Mouse (Mus musculus): ENCODE measurements around the gene Slc25a17. TPM values are rescaled to one million over a fixed set of nuclear protein-coding genes. Genes with fewer than 3 reads are reported as not detected.

Slc25a17 gene
- total RNA-seq, 2 experiments from 2014 or later: 15.7 to 18.0 TPM

DNA sequence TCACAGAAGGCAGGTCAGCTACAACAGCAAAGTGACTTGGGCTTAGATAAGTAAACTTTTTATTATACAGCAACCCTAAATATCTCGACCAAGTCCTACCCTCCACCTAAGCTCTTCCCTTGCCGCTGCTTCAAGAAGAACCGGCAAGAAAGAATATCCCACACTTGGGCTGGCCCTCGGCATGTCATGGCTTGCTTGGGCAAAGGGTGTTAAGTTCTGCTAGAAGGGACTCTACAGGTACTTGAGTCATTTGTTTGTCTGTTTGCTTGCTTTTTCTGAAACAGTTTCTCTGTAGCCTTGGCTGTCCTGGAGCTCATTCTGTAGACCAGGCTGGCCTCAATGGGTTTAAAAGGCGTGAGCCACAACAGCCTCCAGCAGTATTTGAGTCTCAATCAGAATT is 3.7 kb downstream of the Slc25a17 start:
- intact Hi-C loops (cut with DNase I): no loop called here
- no peak for DNase-seq

DNA sequence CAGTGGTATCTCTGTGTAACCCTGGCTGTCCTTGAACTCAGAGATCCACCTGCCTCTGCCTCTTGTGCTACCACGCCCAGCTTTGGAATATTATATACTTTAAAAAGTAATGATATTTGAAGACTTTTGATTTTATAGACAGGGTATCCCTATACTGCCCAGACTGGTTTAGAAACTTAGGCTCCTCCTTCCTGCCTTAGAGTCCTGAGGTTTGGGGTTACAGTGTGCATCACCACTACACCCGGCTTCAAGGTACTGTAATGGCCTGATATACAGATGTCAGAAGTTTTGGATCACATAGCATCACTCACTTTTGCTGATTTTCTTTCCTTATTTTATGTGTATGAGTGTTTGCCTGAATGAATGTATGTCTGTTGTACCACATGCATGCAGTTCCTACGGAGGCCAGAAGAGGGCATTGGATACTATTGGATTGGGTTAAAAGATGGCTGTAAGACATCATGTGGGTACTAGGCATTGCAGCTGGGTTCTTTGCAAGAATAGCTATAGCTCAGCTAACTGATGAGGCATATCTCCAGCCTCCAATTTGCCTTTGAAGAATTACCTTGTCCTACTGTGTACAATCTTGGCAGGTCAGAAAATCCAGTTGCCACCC is 5.4 kb downstream of the Slc25a17 start:
- intact Hi-C loops (cut with DNase I): no loop called here

DNA sequence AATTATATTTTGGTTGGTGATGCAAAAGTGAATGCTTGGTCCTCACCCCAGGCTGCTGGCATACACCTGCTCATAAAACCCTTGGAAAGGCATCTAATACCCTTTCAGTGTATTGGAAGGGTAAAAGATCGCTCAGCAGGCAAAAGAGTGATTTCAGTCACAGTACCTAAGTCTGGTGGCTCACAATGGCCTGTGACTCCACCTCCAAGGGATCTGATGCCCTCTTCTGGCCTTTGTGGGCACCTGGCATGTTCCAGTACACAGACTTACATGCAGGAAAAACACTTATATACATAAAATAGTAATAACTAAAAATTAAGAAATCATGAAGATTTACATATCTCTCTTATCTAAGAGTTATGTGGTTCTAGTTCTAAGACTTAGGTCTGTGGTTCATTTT is 8.0 kb downstream of the Slc25a17 start:
- intact Hi-C loops (cut with DNase I): loop anchor here (2.0 kb wide), 1 partner anchor 114 kb away; no protein-coding TSS in a partner anchor
- DNase-seq: no peak

More for the DNA sequence above, 5.4 kb downstream of the Slc25a17 start:
- peak; percentile 17 to 46 for DNase-seq

DNA sequence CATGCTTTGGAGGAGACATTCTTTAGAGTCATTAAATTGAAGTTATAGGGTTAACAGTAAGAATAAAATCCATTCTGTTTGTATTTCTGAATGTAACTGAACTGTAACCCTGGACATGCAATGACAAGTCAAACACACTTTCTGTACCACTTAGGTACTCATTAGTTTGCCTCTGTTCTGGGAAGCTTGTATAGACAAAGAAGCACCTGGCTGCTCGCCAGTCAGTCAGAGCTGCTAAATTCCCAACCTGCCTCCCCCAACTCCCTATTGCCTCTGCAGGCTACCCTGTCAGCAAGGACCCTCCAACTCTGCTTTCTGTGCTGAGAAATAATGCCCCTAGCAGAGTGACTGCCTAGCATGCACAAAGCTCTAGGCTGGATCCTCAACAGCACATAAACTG is 10.2 kb downstream of the Slc25a17 start:
- intact Hi-C loops (cut with DNase I): no loop called here
- DNase-seq: no peak

DNA sequence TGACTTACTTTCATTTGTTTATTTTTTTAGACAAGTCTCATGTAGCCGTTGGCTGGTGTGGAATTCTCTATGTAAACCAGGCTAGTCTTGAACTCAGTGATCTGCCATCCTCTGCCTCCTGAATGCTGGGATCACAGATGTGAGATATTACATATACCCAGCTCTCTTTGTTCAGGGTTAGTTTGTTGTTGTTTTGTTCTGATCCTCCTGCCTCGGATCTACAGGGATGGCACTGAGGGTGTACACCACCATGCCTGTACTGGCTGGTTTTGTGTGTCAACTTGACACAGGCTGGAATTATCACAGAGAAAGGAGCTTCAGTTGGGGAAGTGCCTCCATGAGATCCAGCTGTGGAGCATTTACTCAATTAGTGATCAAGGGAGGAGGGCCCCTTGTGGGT is 12.2 kb downstream of the Slc25a17 start:
- intact Hi-C loops (cut with DNase I): no loop called here

DNA sequence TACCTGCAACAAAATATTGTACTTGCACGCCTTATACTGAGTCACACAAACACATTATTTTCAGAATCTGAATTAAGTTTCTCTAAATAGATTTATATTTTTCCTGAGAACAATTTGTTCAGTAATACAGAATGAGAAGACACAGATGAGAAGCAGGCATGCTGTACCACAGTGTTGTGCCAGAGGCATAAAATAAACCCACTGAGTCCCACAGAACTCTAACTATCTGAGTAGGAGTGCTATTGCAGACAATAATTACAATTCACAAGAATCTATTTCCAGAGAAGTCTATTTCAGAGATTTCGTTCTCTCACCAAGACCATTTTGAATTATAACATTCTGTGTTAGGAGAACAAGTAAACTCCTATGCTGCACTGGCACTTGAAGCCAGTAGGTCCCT is 13.1 kb downstream of the Slc25a17 start:
- DNase-seq: no peak
- intact Hi-C loops (cut with DNase I): no loop called here

More for the DNA sequence above, 12.2 kb downstream of the Slc25a17 start:
- no peak for DNase-seq

DNA sequence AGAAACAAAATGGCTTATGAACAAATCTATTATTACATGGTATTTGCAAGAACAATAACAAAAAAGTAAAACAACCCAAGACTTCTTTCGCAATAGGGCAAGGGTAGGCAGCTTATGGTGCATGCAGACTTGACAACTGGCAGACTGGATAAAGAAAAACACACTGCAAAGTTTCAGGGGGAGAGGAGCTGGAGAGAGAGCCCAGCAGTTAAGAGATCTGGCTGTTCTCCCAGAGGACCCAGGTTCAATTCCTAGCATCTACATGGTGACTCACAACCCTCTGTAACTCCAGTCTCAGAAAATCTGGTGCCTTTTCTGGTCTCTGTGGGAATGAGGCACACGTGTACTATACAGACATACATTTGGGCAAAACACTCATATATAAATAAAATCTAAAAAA is 19.2 kb downstream of the Slc25a17 start:
- DNase-seq: no peak
- intact Hi-C loops (cut with DNase I): no loop called here

DNA sequence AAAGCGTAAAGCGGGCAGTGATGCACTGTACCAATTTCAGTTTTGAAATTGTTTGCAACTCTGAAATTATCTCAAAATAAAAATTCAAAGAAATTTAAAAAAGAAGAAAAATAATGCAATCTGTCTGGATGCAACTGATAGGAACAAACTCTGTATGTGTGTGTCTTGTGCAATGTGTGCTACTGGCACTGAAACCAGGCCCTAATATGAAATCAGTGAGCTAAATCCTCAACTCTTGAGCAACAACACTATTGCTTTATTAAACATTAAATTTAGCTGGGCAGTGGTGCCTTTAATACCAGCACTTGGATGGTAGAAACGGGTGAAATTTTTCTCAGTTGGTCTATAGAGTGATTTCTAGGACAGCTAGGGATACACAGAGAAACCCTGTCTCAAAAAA is 21.5 kb downstream of the Slc25a17 start:
- intact Hi-C loops (cut with DNase I): no loop called here
- no peak for DNase-seq

DNA sequence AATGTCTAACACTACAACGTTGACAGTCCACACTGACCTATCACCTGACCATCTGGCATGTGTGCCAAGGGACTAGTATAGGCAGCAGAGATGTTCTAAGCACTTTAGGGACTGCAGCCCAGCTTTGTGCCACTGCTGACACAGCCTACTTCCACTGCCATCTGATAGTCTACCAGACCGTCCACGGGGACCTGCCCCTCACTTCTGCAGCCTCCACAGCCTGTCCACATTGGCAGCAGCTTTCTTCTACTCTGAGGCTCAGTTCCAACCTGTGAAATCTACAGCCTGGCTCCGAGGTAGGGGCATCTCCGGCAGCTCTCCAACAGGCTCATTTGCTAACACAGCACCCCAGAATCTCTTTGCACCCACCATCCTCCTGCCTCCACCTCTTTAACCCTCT is 24.1 kb downstream of the Slc25a17 start:
- intact Hi-C loops (cut with DNase I): no loop called here
- DNase-seq: no peak

DNA sequence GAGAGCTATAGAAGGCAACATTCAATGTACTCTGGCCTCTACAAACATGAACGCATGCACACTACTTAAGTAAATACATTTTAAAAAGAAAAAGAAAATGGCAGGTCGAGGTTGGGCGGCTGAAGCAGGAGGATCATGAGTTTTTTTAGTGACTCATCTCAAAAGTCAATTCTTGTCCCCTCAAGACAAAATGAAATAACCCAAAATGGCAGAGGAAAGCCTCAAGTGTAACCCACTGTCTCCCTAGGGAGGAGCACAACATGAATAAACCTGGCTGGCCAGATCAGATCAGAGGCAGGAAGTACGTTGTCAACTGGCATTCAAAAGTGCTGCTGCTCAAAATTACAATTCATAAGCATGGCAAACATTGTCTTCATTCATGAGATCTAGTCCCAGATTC is 28.1 kb downstream of the Slc25a17 start:
- intact Hi-C loops (cut with DNase I): no loop called here

DNA sequence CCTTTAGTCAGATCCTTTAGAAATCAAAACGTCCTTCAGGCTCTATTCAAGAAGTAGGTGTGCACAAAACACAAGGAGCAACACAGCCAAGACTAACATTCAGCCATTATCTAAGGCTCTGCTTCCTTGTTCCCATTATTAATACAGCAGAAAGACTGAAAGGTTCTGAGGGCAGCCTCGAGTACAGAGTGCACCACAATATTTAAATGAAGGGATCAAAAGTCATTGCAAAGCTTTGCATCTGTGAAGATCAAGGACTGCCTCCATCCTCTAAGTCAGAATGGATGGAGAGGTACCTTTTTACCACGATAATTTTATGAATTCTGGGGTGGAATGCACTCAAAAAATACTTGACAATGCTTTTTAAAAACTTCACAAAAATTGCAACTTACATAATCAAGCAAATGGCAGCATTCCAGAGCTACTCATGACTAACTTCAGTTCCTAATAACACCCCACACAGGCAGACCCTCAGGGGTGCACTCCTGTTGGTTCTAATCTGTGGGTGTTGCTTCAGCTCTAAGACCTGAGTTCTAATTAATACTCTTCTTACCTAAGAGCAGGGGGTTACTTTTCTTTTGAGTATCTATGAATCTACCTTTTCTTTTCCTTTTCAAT is 29.7 kb downstream of the Slc25a17 start:
- intact Hi-C loops (cut with DNase I): no loop called here
- no peak for DNase-seq

More for the DNA sequence above, 28.1 kb downstream of the Slc25a17 start:
- DNase-seq: no peak

DNA sequence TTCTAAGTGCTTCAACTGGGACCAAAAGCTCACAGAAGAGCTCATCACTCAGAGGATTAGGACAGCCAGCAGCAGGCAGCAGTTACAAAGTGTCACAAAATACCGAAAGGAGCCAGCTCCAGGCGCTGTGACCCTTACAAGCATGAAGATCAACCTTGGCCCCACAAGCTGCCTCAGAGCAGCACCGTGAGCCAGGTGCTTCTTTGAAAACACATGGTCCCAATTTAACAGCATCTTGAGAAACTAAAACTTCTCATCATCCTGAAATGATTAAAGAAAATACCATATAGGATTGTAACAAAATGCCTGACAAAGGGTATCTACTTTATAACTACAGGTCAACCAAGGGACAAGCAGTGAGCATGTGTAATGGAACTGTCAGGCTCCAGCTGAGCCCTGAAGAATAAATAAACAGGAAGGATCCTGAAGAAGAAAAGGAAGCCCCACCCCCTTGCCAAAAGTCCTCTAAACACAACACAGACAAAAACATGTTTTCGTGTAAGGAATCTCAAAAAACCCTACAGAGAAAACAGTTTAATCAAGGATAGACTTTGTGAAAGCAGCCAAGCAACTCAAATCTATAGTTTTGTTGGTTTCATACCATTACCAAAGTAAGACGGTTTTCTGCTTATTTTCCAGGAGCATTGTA is 30.8 kb downstream of the Slc25a17 start:
- intact Hi-C loops (cut with DNase I): no loop called here
- DNase-seq: no peak

DNA sequence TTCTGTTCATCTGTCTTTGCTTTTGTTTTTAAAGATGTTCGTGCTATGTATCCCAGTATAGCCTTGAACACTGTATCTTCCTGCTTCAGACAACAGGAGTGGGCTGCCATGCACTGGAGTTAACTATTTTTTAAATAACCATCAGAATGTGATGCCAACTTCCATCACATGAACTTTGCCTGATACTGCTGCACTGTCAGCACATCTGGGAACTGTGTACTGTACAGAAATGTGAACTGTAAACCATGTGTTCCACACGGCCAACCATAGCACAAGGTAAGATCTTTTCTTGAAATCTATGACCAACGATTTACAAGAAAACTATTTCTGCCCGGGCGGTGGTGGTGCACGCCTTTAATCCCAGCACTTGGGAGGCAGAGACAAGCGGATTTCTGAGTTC is 33.1 kb downstream of the Slc25a17 start:
- intact Hi-C loops (cut with DNase I): no loop called here
- no peak for DNase-seq

DNA sequence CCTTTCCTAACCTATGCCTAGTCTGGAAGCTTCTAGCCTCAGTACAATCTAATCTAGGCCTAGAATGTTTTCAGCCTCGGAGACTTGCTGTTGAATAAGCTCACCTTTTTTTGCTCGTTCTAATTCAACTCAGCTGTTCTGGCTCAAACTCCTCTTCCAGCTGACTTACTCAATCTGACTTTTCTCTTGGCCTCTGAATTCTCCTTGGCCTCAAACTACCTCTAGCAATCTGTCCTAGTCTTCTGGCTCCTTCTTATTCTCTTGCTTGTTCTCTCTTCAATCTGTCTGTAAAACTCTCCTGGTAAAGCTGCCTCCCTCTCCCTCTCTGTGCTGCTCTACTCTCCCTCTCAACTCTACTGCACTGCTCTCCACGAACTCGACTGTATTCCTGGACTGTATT is 35.6 kb downstream of the Slc25a17 start:
- no peak for DNase-seq
- intact Hi-C loops (cut with DNase I): no loop called here

DNA sequence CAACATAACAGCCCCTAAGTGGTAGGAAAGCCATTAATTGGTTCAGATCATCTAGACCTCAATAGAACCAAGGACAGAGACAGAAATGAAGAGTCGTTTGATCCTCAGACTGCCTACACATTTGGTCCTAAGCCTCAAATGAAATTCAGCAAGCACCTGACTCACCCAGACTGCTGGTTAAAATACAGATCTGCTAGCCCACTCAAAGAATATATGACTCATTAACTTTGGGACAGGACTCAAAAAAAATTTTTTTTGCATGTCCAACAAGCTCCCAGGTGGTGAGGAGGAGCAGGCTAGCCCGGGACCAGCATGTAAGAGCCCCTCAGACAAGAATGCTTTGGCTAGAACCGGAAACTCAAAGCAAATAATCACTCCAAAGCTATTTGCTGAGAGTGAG is 40.5 kb downstream of the Slc25a17 start:
- no peak for DNase-seq
- intact Hi-C loops (cut with DNase I): no loop called here

DNA sequence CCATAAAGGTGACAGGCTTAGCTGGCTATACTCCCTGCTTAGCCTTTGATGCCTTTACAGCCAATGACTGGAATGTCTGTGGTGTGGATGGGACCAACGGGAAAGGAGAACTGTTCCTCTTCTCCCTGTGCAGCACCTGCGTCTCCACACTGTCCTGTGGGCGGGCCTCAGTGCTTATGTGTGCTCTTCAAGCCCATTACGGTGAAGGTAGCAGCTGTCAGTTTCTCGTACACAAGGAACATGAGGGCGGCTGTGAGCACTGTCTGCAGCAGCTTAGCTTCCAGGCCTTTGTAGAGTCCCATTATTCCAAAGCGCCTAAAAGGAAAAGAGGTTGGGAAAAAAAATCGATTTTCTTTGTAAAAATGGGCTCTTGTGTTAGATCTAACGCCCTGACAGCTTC is 41.1 kb downstream of the Slc25a17 start:
- intact Hi-C loops (cut with DNase I): no loop called here
- no peak for DNase-seq

DNA sequence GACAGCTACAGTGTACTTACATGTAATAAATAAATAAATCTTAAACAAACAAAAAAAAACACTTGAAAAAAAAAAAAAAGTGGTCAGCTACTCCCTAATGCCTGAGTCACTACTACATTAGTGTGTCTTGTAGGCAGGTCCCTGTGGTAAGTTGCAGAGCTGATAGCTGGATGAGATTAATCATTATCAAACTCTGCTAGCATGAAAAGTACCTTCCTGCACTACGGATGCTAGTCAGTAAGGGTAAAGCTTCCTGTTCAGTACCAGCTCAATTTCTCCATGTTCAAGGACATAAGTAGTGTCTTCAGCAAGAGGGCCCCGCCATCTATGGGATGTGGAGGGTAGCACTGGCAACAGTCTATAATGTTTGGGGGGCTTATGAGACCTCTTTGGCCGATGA is 46.7 kb downstream of the Slc25a17 start:
- no peak for DNase-seq
- intact Hi-C loops (cut with DNase I): no loop called here

DNA sequence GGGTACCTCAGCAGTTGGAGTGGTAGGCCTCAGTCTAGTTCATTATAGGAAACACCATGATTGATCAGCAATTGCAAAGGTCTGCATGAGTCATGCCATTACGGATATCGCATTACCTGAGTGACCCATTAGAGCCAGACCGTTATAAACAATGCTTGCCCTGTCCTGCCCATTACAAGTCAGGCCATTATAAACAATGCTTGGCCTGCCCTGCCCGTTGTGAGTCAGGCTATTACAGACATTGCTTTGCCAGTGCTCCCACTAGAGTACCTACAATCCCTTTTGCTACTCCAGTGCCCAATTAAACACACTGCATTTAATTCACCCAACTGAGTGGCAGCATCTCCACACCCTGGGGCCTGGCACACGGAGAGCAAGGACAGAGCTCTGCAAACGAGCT is 49.6 kb downstream of the Slc25a17 start:
- intact Hi-C loops (cut with DNase I): no loop called here

DNA sequence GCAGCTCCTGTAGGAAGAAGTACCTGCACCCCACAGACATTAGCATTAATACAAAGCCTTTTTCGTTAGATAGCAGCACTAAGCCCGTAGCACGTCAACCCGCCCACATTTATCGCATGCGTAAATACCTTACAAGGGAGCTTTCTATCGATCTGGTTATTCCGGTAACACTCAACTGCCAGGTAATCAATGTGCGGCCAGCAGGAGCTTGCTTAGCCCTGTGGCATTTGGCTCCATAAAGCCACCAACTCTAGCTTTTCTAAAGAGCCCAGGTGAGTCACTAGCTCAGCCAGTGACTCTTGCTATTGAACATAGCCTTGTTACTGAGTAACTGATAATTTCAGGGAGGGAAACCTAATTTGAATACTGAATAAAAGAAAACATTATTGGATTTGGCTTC is 50.3 kb downstream of the Slc25a17 start:
- DNase-seq: no peak
- intact Hi-C loops (cut with DNase I): no loop called here

More for the DNA sequence above, 49.6 kb downstream of the Slc25a17 start:
- DNase-seq: no peak

DNA sequence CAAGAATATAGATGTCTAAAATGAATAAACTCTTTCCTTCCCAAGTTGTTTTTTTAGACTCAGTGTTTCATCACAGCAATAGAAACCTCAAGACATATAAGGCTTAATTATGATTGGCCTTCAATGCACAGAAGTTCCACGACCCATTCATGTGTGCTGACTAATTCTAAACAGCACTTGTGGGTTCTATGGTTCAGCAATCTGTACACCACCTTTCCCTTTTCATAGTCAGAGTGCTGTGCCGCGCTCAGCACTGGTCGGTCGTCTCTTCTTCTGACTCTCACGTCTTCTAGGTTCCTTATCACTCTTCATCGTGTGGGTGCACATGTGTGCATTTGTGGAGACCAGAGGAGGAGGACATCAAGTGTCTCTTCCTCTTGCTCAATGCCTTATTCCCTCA is 52.6 kb downstream of the Slc25a17 start:
- DNase-seq: no peak
- intact Hi-C loops (cut with DNase I): no loop called here

DNA sequence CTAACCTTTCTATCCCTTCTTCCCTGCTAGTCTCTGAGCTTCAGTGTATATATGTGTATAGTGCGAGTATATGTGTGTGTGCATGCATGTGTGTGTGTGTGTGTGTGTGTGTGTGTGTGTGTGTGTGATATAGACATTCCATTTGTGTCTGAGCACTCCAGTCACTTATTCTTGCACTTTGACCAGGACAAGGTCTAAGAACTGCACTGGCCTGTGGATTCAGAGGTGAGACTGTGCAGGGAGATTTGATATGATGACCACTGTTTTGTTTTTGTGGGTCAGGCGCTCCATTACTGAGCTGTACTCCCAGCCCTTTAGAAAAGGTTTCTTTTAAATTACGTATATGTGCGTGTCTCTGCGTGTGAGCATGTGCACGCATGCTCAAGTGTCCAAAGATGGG is 54.1 kb downstream of the Slc25a17 start:
- no peak for DNase-seq
- intact Hi-C loops (cut with DNase I): no loop called here

DNA sequence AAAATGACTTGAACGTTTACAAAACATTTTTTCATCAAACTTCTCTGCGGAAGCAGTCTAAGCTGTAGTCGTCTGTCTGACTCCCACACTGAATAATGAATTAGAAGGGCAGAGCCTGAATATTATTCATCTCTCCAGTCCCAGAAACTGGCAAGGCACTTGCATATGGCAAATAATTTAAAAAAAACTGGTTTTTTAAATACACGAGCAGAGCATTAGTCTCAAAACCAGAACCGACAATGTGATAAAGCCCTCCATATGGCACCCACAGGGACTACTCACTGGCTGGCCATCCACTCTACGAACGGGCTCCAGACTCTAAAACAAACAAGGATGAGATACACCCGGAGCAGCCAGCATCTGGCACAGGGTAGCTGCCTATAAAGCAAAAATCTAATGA is 55.6 kb downstream of the Slc25a17 start:
- intact Hi-C loops (cut with DNase I): no loop called here

More for the DNA sequence above, 55.6 kb downstream of the Slc25a17 start:
- no peak for DNase-seq
